Mouse (Mus musculus) forebrain, embryonic 13.5 days (tissue): ENCODE measurements around the gene Hoxb6. TPM values are rescaled to one million over a fixed set of nuclear protein-coding genes. Genes with fewer than 3 reads are reported as not detected.

Experiments used
- ATAC-seq: fragments of 200-750 bp; cut with Nextera tagmentation; 2 replicates; pipeline ENCODE4 v1.8.0; 2017
- H3K27ac ChIP-seq: fragments of 300-500 bp; sonication (generic); 2 replicates; pipeline ENCODE4 v1.5.1; 2015; ENCODE audit warnings: inconsistent platforms, mild to moderate bottlenecking, moderate library complexity
- H3K27me3 ChIP-seq: fragments of 300-500 bp; sonication (generic); 2 replicates; pipeline ENCODE4 v1.6.1; 2015; ENCODE audit warnings: mild to moderate bottlenecking, inconsistent platforms
- H3K36me3 ChIP-seq: fragments of 300-500 bp; sonication (generic); 2 replicates; pipeline ENCODE4 v1.6.1; 2015; ENCODE audit warnings: mild to moderate bottlenecking, inconsistent platforms; ENCODE audit not compliant: poor library complexity, severe bottlenecking
- H3K4me1 ChIP-seq: fragments of 300-500 bp; sonication (generic); 2 replicates; pipeline ENCODE4 v1.6.1; 2015; ENCODE audit warnings: inconsistent platforms
- H3K4me2 ChIP-seq: fragments of 300-500 bp; sonication (generic); 2 replicates; pipeline ENCODE4 v1.6.1; 2015; ENCODE audit warnings: inconsistent platforms, mild to moderate bottlenecking, moderate library complexity
- H3K4me3 ChIP-seq: fragments of 300-500 bp; sonication (generic); 2 replicates; pipeline ENCODE4 v1.5.1; 2015; ENCODE audit warnings: mild to moderate bottlenecking, inconsistent platforms
- H3K9ac ChIP-seq: fragments of 300-500 bp; sonication (generic); 2 replicates; pipeline ENCODE4 v1.6.1; 2015; ENCODE audit warnings: mild to moderate bottlenecking, inconsistent platforms
- H3K9me3 ChIP-seq: fragments of 300-500 bp; sonication (generic); replicated peaks from 2 replicates; pipeline ENCODE4 v1.6.1; 2016; ENCODE audit warnings: inconsistent platforms
- WGBS: fragments of 180-500 bp; shearing (Covaris S2); methylation state at CpG from one replicate; pipeline ENCODE4 v1.1.7; 2015; 5-methylcytosine and 5-hydroxymethylcytosine counted together
- polyA plus RNA-seq: library from polyadenylated mRNA; unstranded; fragments of >200 nt; fragmentation: Nextera tagmentation; extraction: Ambion mirVana; gene quantifications from 2 replicates; pipeline ENCODE4 v1.2.1, GENCODE M21; 2015

Gene Hoxb6
- polyA plus RNA-seq, 1 experiment from 2014 or later = not detected

DNA sequence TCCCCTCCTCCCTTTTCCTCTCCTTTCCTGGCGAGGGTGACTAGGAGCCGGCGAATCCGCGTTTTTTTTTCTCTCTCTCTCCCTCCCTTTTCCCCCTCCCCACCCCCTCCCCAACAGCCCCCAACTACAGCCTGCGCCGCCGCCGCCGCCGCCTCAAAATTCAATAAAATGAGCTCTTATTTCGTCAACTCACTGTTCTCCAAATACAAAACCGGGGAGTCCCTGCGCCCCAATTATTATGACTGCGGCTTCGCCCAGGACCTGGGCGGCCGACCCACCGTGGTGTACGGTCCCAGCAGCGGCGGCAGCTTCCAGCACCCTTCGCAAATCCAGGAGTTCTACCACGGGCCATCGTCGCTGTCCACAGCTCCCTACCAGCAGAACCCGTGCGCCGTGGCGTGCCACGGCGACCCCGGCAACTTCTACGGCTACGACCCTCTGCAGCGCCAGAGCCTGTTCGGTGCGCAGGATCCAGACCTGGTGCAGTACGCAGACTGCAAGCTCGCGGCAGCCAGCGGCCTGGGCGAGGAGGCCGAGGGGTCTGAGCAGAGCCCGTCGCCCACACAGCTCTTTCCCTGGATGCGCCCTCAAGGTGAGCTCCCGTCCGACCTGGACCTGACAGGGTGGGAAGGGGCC lies 9.4 kb upstream of the Hoxb6 start:
- no peak overlapping the region for H3K27ac ChIP-seq

DNA sequence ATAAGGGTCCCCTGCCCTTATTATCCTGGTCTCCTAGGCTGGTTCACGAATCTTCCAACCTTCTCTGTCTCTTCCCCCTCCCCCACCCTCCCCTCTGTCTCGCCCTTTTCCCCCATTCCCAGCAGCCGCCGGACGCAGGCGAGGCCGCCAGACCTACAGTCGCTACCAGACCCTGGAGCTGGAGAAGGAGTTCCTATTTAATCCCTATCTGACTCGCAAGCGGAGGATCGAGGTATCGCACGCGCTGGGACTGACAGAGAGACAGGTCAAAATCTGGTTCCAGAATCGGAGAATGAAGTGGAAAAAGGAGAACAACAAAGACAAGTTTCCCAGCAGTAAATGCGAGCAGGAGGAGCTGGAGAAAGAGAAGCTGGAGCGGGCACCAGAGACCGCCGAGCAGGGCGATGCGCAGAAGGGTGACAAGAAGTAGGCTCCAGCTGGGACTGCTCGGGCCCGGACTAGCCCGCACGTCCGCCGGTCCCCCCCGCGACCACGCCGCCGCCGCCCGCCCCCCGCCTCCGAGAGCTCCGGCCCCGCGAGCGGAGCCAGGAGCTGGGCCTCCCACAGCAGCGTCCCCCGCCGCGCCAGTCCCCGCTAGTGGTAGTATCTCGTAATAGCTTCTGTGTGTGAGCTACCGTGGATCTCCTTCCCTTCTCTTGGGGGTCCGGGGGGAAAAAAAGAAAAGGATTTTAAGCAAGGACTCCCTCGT lies 8.1 kb upstream of the Hoxb6 start:
- Histone ChIP-seq H3K4me1 (peaks cover 14% of the 10 kb centered on the region), H3K9me3 (no peaks in the 10 kb centered on the region), H3K4me2 (peak overlapping the region; percentile 48), H3K36me3 (no peaks in the 10 kb centered on the region), H3K9ac (0 out of 2 replicates have a peak overlapping the region, but pooled peaks have one; percentile 16), H3K27me3 (peaks cover 99% of the 10 kb centered on the region), H3K4me3 (peak overlapping the region; percentile 23), H3K27ac (no peak overlapping the region)
- WGBS = 1% methylated on average over 49 of the region's 49 CpGs
- ATAC-seq = 0 out of 2 replicates have a peak, but pooled peaks have one; percentile 41

More for the DNA sequence above, 9.4 kb upstream of the Hoxb6 start:
- H3K27me3 ChIP-seq = peaks cover 99% of the 10 kb centered on the region
- H3K9me3 ChIP-seq = no peaks in the 10 kb centered on the region
- WGBS = under 1% methylated on average over 48 of the region's 49 CpGs
- no peak overlapping the region for H3K4me3 ChIP-seq
- ATAC-seq = no peak
- no peaks in the 10 kb centered on the region for H3K36me3 ChIP-seq
- no peak overlapping the region for H3K9ac ChIP-seq
- H3K4me2 ChIP-seq = no peak overlapping the region
- H3K4me1 ChIP-seq = peaks cover 14% of the 10 kb centered on the region

DNA sequence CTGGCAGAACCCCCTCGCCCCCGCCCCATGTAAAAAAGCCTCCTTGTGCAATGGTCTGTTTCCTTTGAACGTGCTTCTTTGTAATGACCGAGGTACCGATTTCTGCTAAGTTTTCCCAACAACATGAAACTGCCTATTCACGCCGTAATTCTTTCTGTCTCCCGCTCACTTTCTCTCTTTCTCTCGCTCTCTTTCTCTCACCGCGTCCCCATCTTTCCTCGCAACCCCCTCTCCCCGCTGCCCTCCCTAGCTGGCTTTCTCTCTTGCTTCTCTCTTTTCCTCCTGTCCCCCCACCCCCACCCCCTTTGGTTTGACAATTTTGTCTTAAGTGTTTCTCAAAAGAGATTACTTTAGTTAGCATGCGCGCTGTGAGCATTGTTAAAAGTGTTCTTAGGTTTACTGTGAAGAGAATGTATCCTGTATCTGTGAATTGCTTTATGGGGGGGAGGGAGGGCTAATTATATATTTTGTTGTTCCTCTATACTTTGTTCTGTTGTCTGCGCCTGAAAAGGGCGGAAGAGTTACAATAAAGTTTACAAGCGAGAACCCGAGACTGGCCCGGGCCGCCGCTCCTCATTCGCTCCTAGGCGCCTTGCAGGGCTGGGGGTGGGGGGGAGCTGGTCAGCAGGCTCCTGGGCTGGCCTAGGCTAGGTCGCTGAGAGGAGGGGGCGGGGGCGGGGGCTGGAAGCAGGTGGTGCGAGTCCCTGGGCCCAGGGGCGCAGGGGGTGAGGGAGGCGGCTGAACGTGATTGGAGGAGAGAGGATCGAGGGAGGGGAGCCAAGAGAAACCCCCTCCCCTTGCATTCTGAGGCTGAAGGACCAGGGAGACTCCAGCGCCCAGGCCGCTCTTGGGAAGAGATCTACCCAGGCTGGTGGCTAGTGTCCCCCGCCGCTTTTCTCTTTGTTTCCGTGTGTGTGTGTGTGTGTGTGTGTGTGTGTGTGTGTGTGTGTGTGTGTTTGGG lies 7.2 kb upstream of the Hoxb6 start:
- 1% methylated on average over 32 of the region's 37 CpGs for WGBS
- Histone ChIP-seq H3K27ac (no peak overlapping the region), H3K9me3 (no peaks in the 10 kb centered on the region), H3K27me3 (peaks cover 99% of the 10 kb centered on the region), H3K9ac (no peak overlapping the region), H3K4me2 (0 out of 2 replicates have a peak overlapping the region, but pooled peaks have one; percentile 48), H3K4me3 (no peak overlapping the region), H3K36me3 (no peaks in the 10 kb centered on the region), H3K4me1 (peaks cover 14% of the 10 kb centered on the region)
- ATAC-seq = no peak

DNA sequence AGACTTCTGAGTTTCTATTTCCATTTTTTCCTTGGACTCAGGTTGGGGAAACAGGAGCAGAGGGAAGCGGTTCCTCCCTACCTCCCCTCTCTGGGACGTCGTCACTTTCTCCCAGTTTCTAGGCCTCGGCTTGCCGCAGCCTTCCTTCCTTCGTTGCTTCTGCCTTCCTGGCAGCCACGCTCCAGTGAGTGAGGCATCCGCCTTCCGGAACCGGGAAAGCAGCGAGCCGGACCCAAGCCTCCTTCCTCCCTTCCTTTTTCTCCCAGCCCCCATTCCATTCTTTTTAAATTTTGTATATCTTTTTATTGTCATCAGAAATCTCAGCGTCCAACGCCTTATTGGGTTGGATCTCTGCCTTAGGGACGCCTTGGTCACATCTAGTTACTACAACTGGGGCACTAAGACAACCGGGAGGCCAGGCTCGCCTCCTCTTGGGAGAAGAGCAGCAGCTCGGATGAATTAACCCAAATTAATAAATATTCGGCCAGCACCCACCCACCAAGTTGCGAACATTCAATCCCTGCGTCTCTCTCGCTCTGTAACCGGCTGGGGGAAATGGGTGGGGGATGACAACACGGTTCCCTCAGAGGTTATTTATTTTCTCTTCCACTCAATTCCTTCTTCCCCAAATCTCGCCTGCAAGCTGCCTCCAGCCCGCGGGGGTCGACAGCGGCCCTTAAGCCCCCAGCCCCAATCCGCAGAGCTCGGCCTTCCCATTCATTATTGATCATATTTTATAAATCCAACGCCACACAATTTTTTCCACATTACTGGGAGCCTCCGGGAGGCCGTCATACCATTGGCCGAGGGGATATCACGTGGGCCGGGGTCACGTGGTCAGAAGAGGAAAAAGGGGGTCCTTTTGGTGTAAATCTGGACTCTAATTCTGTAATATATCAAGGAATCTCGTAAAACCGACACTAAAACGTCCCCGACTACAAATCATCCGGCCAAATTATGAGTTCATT lies 6.2 kb upstream of the Hoxb6 start, which contains the start of gene Hoxb7:
TSS of gene Hoxb7 (plus strand) at position 853 of the 968 bp plus-strand sequence.
- Histone ChIP-seq H3K4me1 (peaks cover 14% of the 10 kb centered on the region), H3K4me3 (no peak within 1 kb of the TSS), H3K9me3 (no peaks in the 10 kb centered on the region), H3K4me2 (peak within 1 kb of the TSS; percentile 20; the same call in 1 of the 2 replicates), H3K9ac (no peak within 1 kb of the TSS), H3K27me3 (peaks cover 99% of the 10 kb centered on the region), H3K36me3 (no peaks in the 10 kb centered on the region), H3K27ac (no peak within 1 kb of the TSS)
- WGBS = under 1% methylated on average over 43 of the region's 43 CpGs
- no peak for ATAC-seq

DNA sequence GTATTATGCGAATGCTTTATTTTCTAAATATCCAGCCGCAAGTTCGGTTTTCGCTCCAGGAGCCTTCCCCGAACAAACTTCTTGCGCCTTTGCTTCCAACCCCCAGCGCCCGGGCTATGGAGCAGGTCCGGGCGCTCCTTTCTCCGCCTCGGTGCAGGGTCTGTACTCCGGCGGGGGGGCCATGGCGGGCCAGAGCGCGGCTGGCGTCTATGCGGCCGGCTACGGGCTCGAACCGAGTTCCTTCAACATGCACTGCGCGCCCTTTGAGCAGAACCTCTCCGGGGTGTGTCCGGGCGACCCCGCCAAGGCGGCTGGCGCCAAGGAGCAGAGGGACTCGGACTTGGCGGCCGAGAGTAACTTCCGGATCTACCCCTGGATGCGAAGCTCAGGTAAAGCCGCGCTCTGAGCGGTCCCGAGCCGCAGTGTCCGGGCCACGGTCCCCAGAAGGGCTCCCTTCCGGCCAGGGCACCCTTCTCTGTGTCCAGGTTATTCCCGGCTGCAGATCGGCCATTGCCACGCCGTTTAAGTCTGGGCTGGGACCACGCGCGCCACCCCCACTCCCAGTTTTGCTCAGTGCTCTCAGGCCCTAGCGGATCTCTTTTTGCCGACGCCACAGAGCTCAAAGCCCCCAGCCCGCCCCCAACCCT lies 5.4 kb upstream of the Hoxb6 start:
- ATAC-seq = no peak
- under 1% methylated on average over 55 of the region's 55 CpGs for WGBS
- H3K27ac ChIP-seq = no peak overlapping the region
- peak overlapping the region; percentile 20; the same call in 1 of the 2 replicates for H3K4me2 ChIP-seq
- H3K4me3 ChIP-seq = no peak overlapping the region
- H3K36me3 ChIP-seq = no peaks in the 10 kb centered on the region
- H3K27me3 ChIP-seq = peaks cover 99% of the 10 kb centered on the region
- H3K9ac ChIP-seq = no peak overlapping the region
- peaks cover 14% of the 10 kb centered on the region for H3K4me1 ChIP-seq
- no peaks in the 10 kb centered on the region for H3K9me3 ChIP-seq

DNA sequence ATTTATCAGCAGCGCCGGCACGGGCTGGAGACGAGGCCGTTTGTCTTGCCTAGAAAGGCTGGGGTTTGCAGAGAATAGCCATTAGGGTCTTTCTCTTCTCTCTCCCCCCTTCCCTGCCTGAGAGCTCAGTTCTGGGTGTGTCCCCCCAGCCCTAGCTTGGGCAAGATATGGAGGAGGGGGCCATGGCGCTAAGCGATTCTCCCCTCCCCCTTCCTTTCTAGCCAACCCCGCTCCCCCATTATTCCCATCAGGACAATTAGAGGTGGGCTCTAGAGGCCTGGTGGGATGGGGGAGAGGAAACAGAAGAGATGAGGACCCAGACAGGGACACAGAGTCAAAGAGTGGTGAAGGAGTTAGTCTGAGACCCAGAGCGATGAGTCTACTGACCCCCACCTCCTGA lies 4.9 kb upstream of the Hoxb6 start:
- peaks cover 99% of the 10 kb centered on the region for H3K27me3 ChIP-seq
- ATAC-seq = no peak
- WGBS = under 1% methylated on average over 9 of the region's 9 CpGs
- no peak overlapping the region for H3K27ac ChIP-seq
- H3K4me2 ChIP-seq = no peak overlapping the region
- peaks cover 14% of the 10 kb centered on the region for H3K4me1 ChIP-seq
- no peaks in the 10 kb centered on the region for H3K9me3 ChIP-seq
- no peaks in the 10 kb centered on the region for H3K36me3 ChIP-seq
- H3K9ac ChIP-seq = no peak overlapping the region
- no peak overlapping the region for H3K4me3 ChIP-seq

DNA sequence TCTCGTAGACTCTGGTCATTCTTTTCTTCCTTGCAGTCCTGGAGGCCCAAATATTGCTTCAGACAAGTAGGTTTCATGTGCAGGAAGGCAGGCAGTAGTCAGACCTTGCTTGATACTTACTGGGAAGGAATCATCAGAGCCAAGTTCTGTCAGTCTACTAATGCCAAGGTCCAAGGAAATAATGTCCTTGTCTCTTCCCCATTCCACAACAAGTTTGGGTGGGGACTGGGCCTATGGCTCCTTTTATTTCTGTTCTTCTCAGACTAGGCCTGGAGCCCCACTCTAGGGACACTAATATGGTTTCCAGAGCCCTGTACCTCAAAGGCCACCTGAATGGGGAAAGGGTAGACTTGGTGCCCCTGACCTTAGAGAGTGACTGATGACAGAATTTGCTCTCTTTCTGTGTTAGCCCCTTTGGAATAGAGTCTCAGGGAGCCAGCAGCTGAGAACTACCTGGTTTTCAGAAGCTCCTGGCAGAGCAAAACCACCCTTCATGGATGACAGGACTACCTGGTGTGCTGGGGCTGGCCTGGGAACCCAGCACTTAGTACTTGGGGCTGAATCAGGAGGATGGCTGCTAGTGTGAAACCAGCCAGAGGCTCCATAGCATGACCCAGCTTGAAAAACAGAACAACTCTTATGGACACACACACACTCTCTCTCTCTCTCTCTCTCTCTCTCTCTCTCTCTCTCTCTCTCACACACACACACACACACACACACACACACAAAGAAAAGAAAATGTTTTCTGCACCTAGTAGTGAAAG lies 3.6 kb upstream of the Hoxb6 start:
- no peak for ATAC-seq
- Histone ChIP-seq H3K9ac (no peak overlapping the region), H3K27me3 (peaks cover 99% of the 10 kb centered on the region), H3K4me2 (no peak overlapping the region), H3K4me1 (peaks cover 14% of the 10 kb centered on the region), H3K36me3 (no peaks in the 10 kb centered on the region), H3K9me3 (no peaks in the 10 kb centered on the region), H3K27ac (no peak overlapping the region), H3K4me3 (no peak overlapping the region)
- 3% methylated on average over 1 of the region's 1 CpGs for WGBS

DNA sequence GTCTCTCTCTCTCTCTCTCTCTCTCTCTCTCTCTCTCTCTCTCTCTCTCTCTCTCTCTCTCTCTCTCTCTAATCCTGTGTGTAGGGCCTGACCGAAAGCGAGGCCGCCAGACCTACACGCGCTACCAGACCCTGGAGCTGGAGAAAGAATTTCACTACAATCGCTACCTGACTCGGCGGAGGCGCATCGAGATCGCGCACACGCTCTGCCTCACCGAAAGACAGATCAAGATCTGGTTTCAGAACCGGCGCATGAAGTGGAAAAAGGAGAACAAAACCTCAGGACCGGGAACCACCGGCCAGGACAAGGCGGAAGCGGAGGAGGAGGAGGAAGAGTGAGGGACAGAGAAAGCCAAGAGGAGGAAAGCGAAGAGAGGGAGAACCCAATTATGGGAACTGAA lies 3.0 kb upstream of the Hoxb6 start:
- Histone ChIP-seq H3K4me3 (no peak overlapping the region), H3K36me3 (no peaks in the 10 kb centered on the region), H3K4me2 (no peak overlapping the region), H3K9ac (no peak overlapping the region), H3K27me3 (peaks cover 99% of the 10 kb centered on the region), H3K27ac (no peak overlapping the region), H3K9me3 (no peaks in the 10 kb centered on the region), H3K4me1 (peaks cover 10% of the 10 kb centered on the region)
- ATAC-seq = no peak
- WGBS = 1% methylated on average over 21 of the region's 21 CpGs

DNA sequence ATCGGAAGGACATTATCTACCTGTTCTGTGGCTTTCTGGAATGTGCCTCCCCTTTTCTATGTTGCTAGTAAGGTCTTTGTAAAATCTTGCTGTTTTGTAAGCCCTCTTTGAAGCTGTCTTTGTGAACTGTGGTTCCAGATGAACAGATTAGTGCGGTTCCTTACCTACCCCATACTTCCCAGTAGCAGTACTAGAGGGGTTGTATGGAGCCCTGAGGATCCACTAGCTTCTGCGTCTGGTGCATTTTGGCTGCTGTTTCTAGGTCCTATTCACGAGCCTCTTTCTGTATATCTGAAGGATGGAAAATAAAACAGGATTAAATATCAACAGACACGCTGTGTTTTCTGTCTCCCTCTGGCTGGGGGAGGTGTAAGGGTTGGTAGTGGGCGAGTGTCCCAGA lies 2.4 kb upstream of the Hoxb6 start:
- no peak for ATAC-seq
- no peak overlapping the region for H3K9ac ChIP-seq
- no peak overlapping the region for H3K4me2 ChIP-seq
- H3K9me3 ChIP-seq = no peaks in the 10 kb centered on the region
- peaks cover 9% of the 10 kb centered on the region; the same call in 1 of the 2 replicates for H3K4me1 ChIP-seq
- peaks cover 99% of the 10 kb centered on the region for H3K27me3 ChIP-seq
- 6% methylated on average over 6 of the region's 6 CpGs for WGBS
- no peak overlapping the region for H3K4me3 ChIP-seq
- H3K36me3 ChIP-seq = no peaks in the 10 kb centered on the region
- no peak overlapping the region for H3K27ac ChIP-seq

DNA sequence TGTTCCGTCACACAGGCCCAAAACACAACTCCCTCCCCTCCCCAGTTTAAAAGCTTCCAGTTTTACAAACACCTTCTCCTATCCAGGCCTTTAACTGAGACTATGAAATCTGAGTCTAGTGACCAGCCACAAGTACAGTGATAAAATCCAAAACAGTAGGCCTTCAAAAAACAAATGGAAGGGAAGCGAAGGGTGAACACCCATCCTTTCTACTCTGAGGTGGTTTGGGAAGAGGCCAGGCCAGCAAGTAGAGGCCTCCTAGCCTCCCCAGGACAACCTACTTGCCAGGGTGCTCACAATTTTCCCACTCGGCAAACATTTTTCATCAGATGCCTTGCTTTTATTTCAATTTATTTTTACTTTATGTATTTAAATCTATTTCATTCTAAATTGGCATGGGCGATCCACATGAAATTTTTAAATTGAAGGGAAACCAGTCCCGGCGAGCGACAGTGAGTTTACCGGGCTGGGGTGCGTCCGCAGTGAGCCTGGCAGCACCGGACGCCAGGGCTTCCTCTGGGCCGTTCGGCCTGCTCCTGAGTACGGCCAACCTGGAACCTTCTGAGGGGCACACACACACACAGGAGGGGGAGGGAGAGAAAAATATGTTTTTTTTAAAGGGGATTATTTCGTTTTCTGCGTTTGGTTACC lies 1.4 kb upstream of the Hoxb6 start:
- no peak overlapping the region for H3K4me2 ChIP-seq
- no peak overlapping the region for H3K4me3 ChIP-seq
- 5% methylated on average over 17 of the region's 17 CpGs for WGBS

More for the DNA sequence above, 1.4 kb upstream of the Hoxb6 start:
- Histone ChIP-seq H3K9ac (no peak overlapping the region), H3K27me3 (peaks cover 99% of the 10 kb centered on the region), H3K9me3 (no peaks in the 10 kb centered on the region), H3K4me1 (peaks cover 9% of the 10 kb centered on the region; the same call in 1 of the 2 replicates), H3K27ac (no peak overlapping the region), H3K36me3 (no peaks in the 10 kb centered on the region)
- ATAC-seq = no peak
